Mouse (Mus musculus) layer of hippocampus, adult 9-10 months (tissue): ENCODE measurements around the gene Rai14.

Experiments
- DNase-seq: peaks from one replicate; pipeline ENCODE4 v3.0.0; 2022; ENCODE audit warnings: low spot score

The Rai14 gene

GRCm38 (mm10) chr15:10531352-10531751, 183.1 kb downstream of the Rai14 start:
- no peak for DNase-seq

GRCm38 (mm10) chr15:10525896-10526295, 188.5 kb downstream of the Rai14 start:
- DNase-seq = no peak
